Mouse (Mus musculus) stomach, embryonic 15.5 days (tissue): ENCODE measurements around the gene Prtg. TPM values are rescaled to one million over a fixed set of nuclear protein-coding genes. Genes with fewer than 3 reads are reported as not detected.

Experiments
- ATAC-seq: fragments of 200-750 bp; cut with Nextera tagmentation; 2 replicates; pipeline ENCODE4 v1.8.0; 2017; ENCODE audit warnings: low read depth, moderate number of reproducible peaks, moderate TSS enrichment; ENCODE audit not compliant: insufficient read depth, low FRiP score
- H3K27ac ChIP-seq: fragments of 300-500 bp; sonication (generic); 2 replicates; pipeline ENCODE4 v1.5.1; 2015; ENCODE audit warnings: mild to moderate bottlenecking, inconsistent platforms
- H3K27me3 ChIP-seq: fragments of 300-500 bp; sonication (generic); replicated peaks from 2 replicates; pipeline ENCODE4 v1.6.1; 2015; ENCODE audit warnings: inconsistent platforms
- H3K36me3 ChIP-seq: fragments of 300-500 bp; sonication (generic); 2 replicates; pipeline ENCODE4 v1.6.1; 2015; ENCODE audit warnings: inconsistent platforms
- H3K4me1 ChIP-seq: fragments of 300-500 bp; sonication (generic); 2 replicates; pipeline ENCODE4 v1.6.1; 2015; ENCODE audit warnings: inconsistent platforms
- H3K4me2 ChIP-seq: fragments of 300-500 bp; sonication (generic); 2 replicates; pipeline ENCODE4 v1.6.1; 2015; ENCODE audit warnings: mild to moderate bottlenecking, inconsistent platforms
- H3K4me3 ChIP-seq: fragments of 300-500 bp; sonication (generic); replicated peaks from 2 replicates; pipeline ENCODE4 v1.5.1; 2015; ENCODE audit warnings: inconsistent platforms
- H3K9ac ChIP-seq: fragments of 300-500 bp; sonication (generic); 2 replicates; pipeline ENCODE4 v1.6.1; 2015; ENCODE audit warnings: inconsistent platforms
- H3K9me3 ChIP-seq: fragments of 300-500 bp; sonication (generic); 2 replicates; pipeline ENCODE4 v1.6.1; 2016; ENCODE audit warnings: inconsistent platforms
- WGBS: fragments of 180-500 bp; shearing (Covaris S2); methylation state at CpG from one replicate; pipeline ENCODE4 v1.1.7; 2015; 5-methylcytosine and 5-hydroxymethylcytosine counted together
- polyA plus RNA-seq: library from polyadenylated mRNA; unstranded; fragments of >200 nt; fragmentation: Nextera tagmentation; extraction: Ambion mirVana; gene quantifications from 2 replicates; pipeline ENCODE4 v1.2.1, GENCODE M21; 2015

The Prtg gene
- polyA plus RNA-seq, 1 experiment from 2014 or later, result 0.31 TPM

DNA sequence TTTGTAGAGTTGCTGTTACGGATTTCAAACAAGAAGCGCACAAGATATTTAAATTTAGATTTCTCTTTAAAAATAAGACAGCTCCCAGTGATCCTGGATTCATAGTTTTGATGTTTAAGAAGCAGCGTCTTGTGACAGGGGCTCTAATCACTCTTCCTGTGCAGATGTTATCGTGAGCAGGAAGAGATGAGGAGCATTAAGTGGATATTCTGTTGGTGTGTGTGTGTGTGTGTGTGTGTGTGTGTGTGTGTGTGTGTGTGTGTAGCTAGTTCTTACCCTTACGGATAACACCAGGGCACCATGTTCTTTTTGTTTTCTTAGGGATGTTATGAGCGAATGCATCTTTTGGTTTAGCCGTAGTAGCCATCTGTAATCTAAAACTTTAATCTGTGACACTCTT, 5.4 kb downstream of the Prtg start:
- no peak overlapping the region for H3K27ac ChIP-seq
- no peaks in the 10 kb centered on the region for H3K9me3 ChIP-seq
- 0 out of 2 replicates have a peak, but pooled peaks cover 3% of the 10 kb centered on the region for H3K4me1 ChIP-seq
- no peak overlapping the region for H3K4me2 ChIP-seq
- H3K27me3 ChIP-seq, result 0 out of 2 replicates have a peak, but pooled peaks cover 3% of the 10 kb centered on the region
- no peak overlapping the region for H3K9ac ChIP-seq
- H3K36me3 ChIP-seq, result no peaks in the 10 kb centered on the region
- ATAC-seq, result no peak
- H3K4me3 ChIP-seq, result no peak overlapping the region
- WGBS, result 60% methylated on average over 7 of the region's 7 CpGs

GRCm38 (mm10) chr9:72812594-72813570, 6.2 kb downstream of the Prtg start:
- no peak overlapping the region for H3K4me2 ChIP-seq
- H3K9me3 ChIP-seq, result no peaks in the 10 kb centered on the region
- 0 out of 2 replicates have a peak, but pooled peaks cover 3% of the 10 kb centered on the region for H3K4me1 ChIP-seq
- 28% methylated on average over 18 of the region's 18 CpGs for WGBS
- 0 out of 2 replicates have a peak, but pooled peaks cover 3% of the 10 kb centered on the region for H3K27me3 ChIP-seq
- H3K4me3 ChIP-seq, result no peak overlapping the region
- no peak overlapping the region for H3K9ac ChIP-seq
- no peaks in the 10 kb centered on the region for H3K36me3 ChIP-seq
- ATAC-seq, result no peak
- no peak overlapping the region for H3K27ac ChIP-seq

- 31% methylated on average over 4 of the region's 4 CpGs for WGBS
Observed at GRCm38 (mm10) chr9:72825511-72825910, 18.8 kb downstream of the Prtg start.

DNA sequence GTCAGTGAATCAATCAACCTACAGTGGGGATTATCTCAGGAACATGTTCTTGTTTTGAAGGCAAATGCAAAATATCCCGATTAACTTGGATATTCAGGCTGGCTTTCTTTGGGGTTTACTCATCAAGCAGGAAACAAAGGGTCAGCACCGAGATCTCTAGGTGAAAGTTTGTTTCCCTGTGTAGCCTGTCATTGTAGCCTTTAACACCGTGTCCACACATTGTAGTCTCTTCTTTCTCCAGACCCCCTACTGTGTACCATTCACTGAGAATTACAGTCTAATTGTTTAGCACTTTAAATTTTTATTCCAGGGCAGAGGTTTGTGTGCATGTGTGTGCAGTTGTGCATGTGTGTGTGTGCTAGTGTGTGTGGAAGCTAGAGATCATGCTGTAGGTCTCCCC, 19.3 kb downstream of the Prtg start:
- Histone ChIP-seq H3K4me2 (no peak overlapping the region), H3K36me3 (no peaks in the 10 kb centered on the region), H3K9ac (no peak overlapping the region), H3K4me1 (no peaks in the 10 kb centered on the region), H3K4me3 (no peak overlapping the region), H3K9me3 (no peaks in the 10 kb centered on the region), H3K27me3 (no peaks in the 10 kb centered on the region), H3K27ac (no peak overlapping the region)
- no peak for ATAC-seq
- WGBS, result 26% methylated on average over 3 of the region's 3 CpGs

More at GRCm38 (mm10) chr9:72825511-72825910, 18.8 kb downstream of the Prtg start:
- H3K9ac ChIP-seq, result no peak overlapping the region
- H3K4me1 ChIP-seq, result no peaks in the 10 kb centered on the region
- no peak overlapping the region for H3K27ac ChIP-seq
- no peaks in the 10 kb centered on the region for H3K36me3 ChIP-seq
- no peak overlapping the region for H3K4me2 ChIP-seq
- H3K27me3 ChIP-seq, result no peaks in the 10 kb centered on the region
- no peaks in the 10 kb centered on the region for H3K9me3 ChIP-seq
- ATAC-seq, result no peak
- no peak overlapping the region for H3K4me3 ChIP-seq

DNA sequence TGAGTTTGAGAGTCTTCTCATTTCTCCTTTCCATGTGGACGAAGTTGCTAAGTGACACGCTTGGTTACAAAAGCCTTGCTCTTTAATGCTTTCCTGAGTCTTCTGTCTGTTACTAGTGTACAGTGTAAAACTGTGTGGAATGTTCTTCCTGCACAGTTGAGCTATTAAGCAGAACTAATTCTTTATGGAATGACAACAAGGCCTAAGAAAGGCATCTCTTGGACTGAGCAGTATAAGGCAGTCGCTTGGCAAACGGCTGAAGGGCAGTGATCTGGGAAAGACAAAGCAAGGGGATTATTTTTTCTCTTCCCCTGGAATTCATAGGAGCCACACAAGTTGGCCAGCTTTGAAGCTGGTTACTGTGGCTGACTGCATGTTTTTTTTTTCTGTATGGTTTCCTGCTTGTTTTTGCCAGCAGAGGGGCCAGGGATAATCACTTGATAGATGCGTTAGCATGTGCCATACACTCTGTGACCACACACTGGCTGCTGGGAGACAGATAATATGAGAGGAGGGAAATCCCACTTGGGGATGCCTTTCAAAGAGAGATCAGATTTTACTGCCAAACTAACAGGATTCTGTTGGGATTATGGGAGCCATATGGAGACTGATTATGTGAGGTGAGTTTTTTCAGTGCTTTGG, 22.1 kb downstream of the Prtg start:
- Histone ChIP-seq H3K4me1 (no peaks in the 10 kb centered on the region), H3K27ac (no peak overlapping the region)

DNA sequence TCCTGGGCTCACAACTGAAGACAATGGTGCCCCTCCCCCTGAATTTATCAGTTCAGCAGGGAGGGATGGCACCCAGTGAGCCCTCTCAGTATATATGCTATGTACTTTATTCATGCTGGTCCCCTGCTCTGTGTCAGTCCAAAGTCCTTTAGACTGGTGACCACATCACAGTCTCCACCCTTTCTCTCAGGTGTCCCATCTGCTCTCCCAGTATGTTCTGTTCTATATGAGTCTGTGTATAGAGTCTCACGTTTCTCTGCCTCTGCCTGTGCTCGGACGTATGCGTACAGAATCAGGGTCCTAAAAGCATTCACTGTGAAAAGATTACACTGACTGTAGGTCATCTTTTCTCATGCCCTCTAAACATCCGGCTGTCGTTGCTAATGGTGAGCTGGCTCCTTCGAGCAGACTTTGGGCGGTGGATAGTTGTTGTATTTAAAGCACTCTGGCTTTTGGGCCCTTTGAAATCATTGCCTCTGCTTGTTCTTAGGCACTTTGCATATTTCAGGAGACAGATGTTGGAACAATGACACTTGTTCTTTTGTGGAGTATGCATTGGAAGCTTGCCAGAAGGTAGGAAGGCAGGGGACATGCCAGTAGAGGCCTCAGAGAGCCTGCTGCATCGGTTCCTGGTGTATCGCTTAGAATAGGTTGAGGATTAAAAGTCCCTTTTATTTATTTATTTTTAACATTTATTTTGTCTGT, 27.5 kb downstream of the Prtg start:
- no peaks in the 10 kb centered on the region for H3K9me3 ChIP-seq
- ATAC-seq, result no peak
- H3K4me1 ChIP-seq, result 0 out of 2 replicates have a peak, but pooled peaks cover 8% of the 10 kb centered on the region
- no peak overlapping the region for H3K9ac ChIP-seq
- no peak overlapping the region for H3K4me3 ChIP-seq
- no peaks in the 10 kb centered on the region for H3K27me3 ChIP-seq
- no peaks in the 10 kb centered on the region for H3K36me3 ChIP-seq
- no peak overlapping the region for H3K27ac ChIP-seq
- WGBS, result 27% methylated on average over 10 of the region's 10 CpGs
- no peak overlapping the region for H3K4me2 ChIP-seq

More for the DNA sequence above, 22.1 kb downstream of the Prtg start:
- WGBS, result 45% methylated on average over 5 of the region's 5 CpGs
- Histone ChIP-seq H3K36me3 (no peaks in the 10 kb centered on the region), H3K9ac (no peak overlapping the region), H3K27me3 (no peaks in the 10 kb centered on the region), H3K4me3 (no peak overlapping the region), H3K4me2 (no peak overlapping the region), H3K9me3 (no peaks in the 10 kb centered on the region)
- ATAC-seq, result no peak

DNA sequence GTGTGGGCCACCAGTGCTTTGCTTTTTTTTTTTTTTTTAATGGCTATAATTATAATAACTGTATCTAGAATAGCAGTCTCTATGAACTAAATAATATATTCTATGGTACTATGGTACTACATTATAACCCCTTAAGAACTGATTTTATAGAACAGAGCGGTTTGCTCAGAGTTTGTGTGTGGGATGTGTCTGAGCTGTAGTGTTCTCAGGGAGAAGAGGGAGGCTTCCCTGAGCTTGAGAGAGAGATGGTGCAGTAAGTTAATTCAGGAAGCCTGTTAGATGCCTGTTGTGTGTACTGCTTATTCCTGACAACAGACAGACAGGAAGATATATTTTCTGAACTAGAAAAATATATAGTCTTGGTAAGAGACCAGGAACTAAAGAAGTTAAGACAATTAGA, 28.3 kb downstream of the Prtg start:
- 76% methylated on average over 1 of the region's 1 CpGs for WGBS

DNA sequence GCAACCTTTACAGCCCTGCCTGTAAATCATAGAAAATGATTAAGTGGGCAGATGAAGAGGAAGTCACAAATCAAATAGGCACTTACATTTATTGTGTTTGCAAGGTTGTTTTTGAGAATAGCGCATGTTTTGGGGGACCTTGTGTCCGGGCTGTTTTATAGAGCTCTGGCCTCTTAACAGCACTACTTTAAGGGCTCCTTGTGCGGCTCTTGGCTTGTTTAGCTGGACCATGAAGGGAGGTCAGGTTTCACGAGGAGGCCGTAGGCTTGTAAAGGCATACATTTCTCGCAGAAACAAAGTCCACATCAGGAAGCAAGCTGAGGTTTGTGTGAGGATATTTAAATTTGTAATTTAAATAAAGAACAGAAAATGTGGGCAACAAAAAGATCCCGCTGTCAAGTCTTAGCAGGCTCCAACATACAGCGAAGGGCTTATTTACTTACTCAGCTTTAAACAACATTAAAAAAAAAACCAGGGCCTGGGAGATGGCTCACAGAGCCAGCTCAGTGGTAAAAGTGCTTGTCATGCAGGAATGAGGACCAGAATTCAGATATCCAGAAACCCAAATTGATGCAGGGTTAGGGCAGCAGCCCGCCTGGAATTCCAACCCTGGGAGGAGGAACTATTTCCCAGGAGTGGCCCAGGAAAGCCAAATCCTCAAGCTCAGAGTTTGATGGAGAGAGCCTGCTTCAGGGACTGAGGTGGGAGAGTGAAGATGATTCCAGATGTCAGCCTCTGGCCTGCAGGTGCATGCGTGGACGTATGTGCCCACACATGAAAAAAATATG, 30.2 kb downstream of the Prtg start:
- Histone ChIP-seq H3K4me2 (no peak overlapping the region), H3K4me3 (no peak overlapping the region), H3K36me3 (no peaks in the 10 kb centered on the region), H3K27ac (no peak overlapping the region), H3K9ac (no peak overlapping the region), H3K4me1 (0 out of 2 replicates have a peak, but pooled peaks cover 8% of the 10 kb centered on the region), H3K9me3 (no peaks in the 10 kb centered on the region), H3K27me3 (no peaks in the 10 kb centered on the region)
- no peak for ATAC-seq
- WGBS, result 48% methylated on average over 11 of the region's 11 CpGs

More for the DNA sequence above, 28.3 kb downstream of the Prtg start:
- H3K27ac ChIP-seq, result no peak overlapping the region
- ATAC-seq, result no peak
- H3K4me1 ChIP-seq, result 0 out of 2 replicates have a peak, but pooled peaks cover 8% of the 10 kb centered on the region
- no peak overlapping the region for H3K4me3 ChIP-seq
- H3K4me2 ChIP-seq, result no peak overlapping the region
- H3K36me3 ChIP-seq, result no peaks in the 10 kb centered on the region
- H3K27me3 ChIP-seq, result no peaks in the 10 kb centered on the region
- no peak overlapping the region for H3K9ac ChIP-seq
- no peaks in the 10 kb centered on the region for H3K9me3 ChIP-seq

GRCm38 (mm10) chr9:72837598-72838160, 31.0 kb downstream of the Prtg start:
- Histone ChIP-seq H3K9ac (no peak overlapping the region), H3K27ac (no peak overlapping the region; the same call in 1 of the 2 replicates), H3K27me3 (no peaks in the 10 kb centered on the region), H3K4me1 (0 out of 2 replicates have a peak, but pooled peaks cover 8% of the 10 kb centered on the region), H3K4me3 (no peak overlapping the region), H3K9me3 (no peaks in the 10 kb centered on the region), H3K36me3 (no peaks in the 10 kb centered on the region), H3K4me2 (no peak overlapping the region)
- 38% methylated on average over 6 of the region's 6 CpGs for WGBS
- no peak for ATAC-seq

GRCm38 (mm10) chr9:72838256-72838655, 31.6 kb downstream of the Prtg start:
- Histone ChIP-seq H3K4me1 (0 out of 2 replicates have a peak, but pooled peaks cover 8% of the 10 kb centered on the region), H3K9ac (no peak overlapping the region), H3K4me3 (no peak overlapping the region), H3K4me2 (no peak overlapping the region), H3K36me3 (no peaks in the 10 kb centered on the region), H3K9me3 (no peaks in the 10 kb centered on the region), H3K27ac (no peak overlapping the region; the same call in 1 of the 2 replicates), H3K27me3 (no peaks in the 10 kb centered on the region)
- 28% methylated on average over 3 of the region's 3 CpGs for WGBS
- ATAC-seq, result no peak
